Mouse (Mus musculus) kidney, adult 2 months (tissue): ENCODE data around the gene Pcmt1.

Experiments
- CTCF ChIP-seq: fragments of 200-500 bp; conservative IDR thresholded peaks from 2 replicates; pipeline ENCODE4 v1.5.1; 2011; ENCODE audit warnings: low read depth, mild to moderate bottlenecking, control low read depth, low read length, moderate library complexity, mixed read lengths; ENCODE audit not compliant: insufficient read depth, insufficient read length
- POLR2A ChIP-seq: fragments of 200-500 bp; IDR thresholded peaks from one replicate; pipeline ENCODE4 v1.6.1; 2011; ENCODE audit warnings: low read depth, low read length, control low read depth

- TF ChIP-seq CTCF (no peak), POLR2A (no peak)
These were observed at the start of gene Pcmt1, which contains the start of gene Lats1 for GRCm38 (mm10) chr10:7680731-7681301.
